Mouse (Mus musculus): ENCODE measurements at regions not wholly inside any gene's neighbourhood (a gene's known extent, or its start where the extent isn't known, plus 50 kb on each side); places are given as distances from the start of the nearest gene placed in this dataset.

- Histone ChIP-seq H3K9me3 (ENCODE audit: control insufficient read depth, low read length) (no peaks in the 10 kb centered on the region), H3K27ac (ENCODE audit: low read depth, low read length) (no peak overlapping the region), H3K4me2 (ENCODE audit: low read depth) (no peak overlapping the region), H3K27me3 (ENCODE audit: control insufficient read depth, insufficient read depth, low read length) (no peaks in the 10 kb centered on the region), H3K4me3 (ENCODE audit: low read depth, low read length) (no peak overlapping the region), H3K9ac (ENCODE audit: low read length) (no peak overlapping the region), H3K36me3 (ENCODE audit: control insufficient read depth, insufficient read depth, low read length) (no peaks in the 10 kb centered on the region), H3K4me1 (ENCODE audit: control insufficient read depth, insufficient read depth, low read length) (no peaks in the 10 kb centered on the region)
- peak; percentile 16 for DNase-seq (ENCODE audit: low spot score)
- ATAC-seq (ENCODE audit: insufficient read depth, low FRiP score, low TSS enrichment), result no peak
- 50% methylated on average over 4 of the region's 4 CpGs for WGBS
These were observed 337.6 kb downstream of the Rab28 start for GRCm38 (mm10) chr5:41370356-41370755.

DNA sequence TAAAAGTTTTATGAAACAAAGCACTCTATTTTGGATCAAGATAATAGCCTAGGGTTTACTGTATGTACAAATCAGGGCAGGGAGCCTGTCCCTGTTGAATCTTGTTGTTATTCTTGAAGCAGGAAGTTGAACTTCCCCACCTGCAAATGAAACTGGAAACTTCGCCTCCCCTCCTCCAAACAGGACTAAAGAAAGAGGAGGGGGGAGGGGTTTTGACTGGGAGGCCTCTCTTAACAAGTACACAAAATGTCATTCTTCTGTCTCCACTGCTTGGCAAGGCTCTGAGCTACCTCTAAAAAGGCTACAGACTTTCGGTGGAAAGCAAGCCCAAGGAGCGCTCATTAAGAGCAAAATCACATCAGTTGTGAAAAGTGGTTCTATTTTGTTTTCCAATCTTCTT is 338.1 kb downstream of the Rab28 start:
- Histone ChIP-seq H3K4me3 (ENCODE audit: low read depth, low read length) (no peak overlapping the region), H3K27ac (ENCODE audit: low read depth, low read length) (no peak overlapping the region), H3K27me3 (ENCODE audit: control insufficient read depth, insufficient read depth, low read length) (no peaks in the 10 kb centered on the region), H3K9ac (ENCODE audit: low read length) (no peak overlapping the region), H3K4me1 (ENCODE audit: control insufficient read depth, insufficient read depth, low read length) (no peaks in the 10 kb centered on the region), H3K4me2 (ENCODE audit: low read depth) (no peak overlapping the region), H3K9me3 (ENCODE audit: control insufficient read depth, low read length) (no peaks in the 10 kb centered on the region), H3K36me3 (ENCODE audit: control insufficient read depth, insufficient read depth, low read length) (no peaks in the 10 kb centered on the region)
- DNase-seq (ENCODE audit: low spot score) (no peak), ATAC-seq (ENCODE audit: insufficient read depth, low FRiP score, low TSS enrichment) (no peak)
- 76% methylated on average over 3 of the region's 3 CpGs for WGBS

GRCm38 (mm10) chr5:41365883-41366282 is 342.1 kb downstream of the Rab28 start:
- WGBS, result 77% methylated on average over 4 of the region's 4 CpGs
- Histone ChIP-seq H3K36me3 (ENCODE audit: control insufficient read depth, insufficient read depth, low read length) (no peaks in the 10 kb centered on the region), H3K27ac (ENCODE audit: low read depth, low read length) (no peak overlapping the region), H3K27me3 (ENCODE audit: control insufficient read depth, insufficient read depth, low read length) (no peaks in the 10 kb centered on the region), H3K9ac (ENCODE audit: low read length) (no peak overlapping the region), H3K4me3 (ENCODE audit: low read depth, low read length) (no peak overlapping the region), H3K9me3 (ENCODE audit: control insufficient read depth, low read length) (no peaks in the 10 kb centered on the region), H3K4me1 (ENCODE audit: control insufficient read depth, insufficient read depth, low read length) (no peaks in the 10 kb centered on the region), H3K4me2 (ENCODE audit: low read depth) (no peak overlapping the region)
- ATAC-seq (ENCODE audit: insufficient read depth, low FRiP score, low TSS enrichment) (no peak), DNase-seq (ENCODE audit: low spot score) (no peak)

DNA sequence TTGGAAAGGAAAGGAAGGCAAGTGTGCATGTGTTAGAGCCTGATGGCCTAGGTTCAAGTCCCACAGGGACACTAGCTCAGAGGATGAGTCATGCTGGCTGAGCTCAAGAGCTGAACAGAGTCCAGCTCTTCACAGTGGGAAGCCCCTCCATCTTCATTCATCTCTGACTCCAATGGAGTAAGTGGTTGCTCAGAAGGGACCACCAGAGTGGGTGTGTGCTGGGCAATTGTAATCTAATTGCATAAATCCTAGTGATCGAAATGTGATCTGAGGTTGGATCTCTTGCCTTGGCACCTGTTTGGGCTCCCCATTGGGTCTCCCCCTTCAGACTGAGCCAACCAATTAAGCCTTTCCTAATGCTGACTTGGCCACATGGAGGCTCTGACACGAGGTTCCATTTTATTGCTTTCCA is 359.5 kb downstream of the Rab28 start:
- H3K9ac ChIP-seq (ENCODE audit: low read length), result no peak overlapping the region
- ATAC-seq (ENCODE audit: insufficient read depth, low FRiP score, low TSS enrichment) (no peak), DNase-seq (ENCODE audit: low spot score) (no peak)
- WGBS, result 75% methylated on average over 2 of the region's 2 CpGs
- no peaks in the 10 kb centered on the region for H3K9me3 ChIP-seq (ENCODE audit: control insufficient read depth, low read length)
- no peak overlapping the region for H3K4me3 ChIP-seq (ENCODE audit: low read depth, low read length)
- no peak overlapping the region for H3K27ac ChIP-seq (ENCODE audit: low read depth, low read length)
- H3K4me1 ChIP-seq (ENCODE audit: control insufficient read depth, insufficient read depth, low read length), result no peaks in the 10 kb centered on the region
- no peak overlapping the region for H3K4me2 ChIP-seq (ENCODE audit: low read depth)
- H3K36me3 ChIP-seq (ENCODE audit: control insufficient read depth, insufficient read depth, low read length), result no peaks in the 10 kb centered on the region
- H3K27me3 ChIP-seq (ENCODE audit: control insufficient read depth, insufficient read depth, low read length), result no peaks in the 10 kb centered on the region

DNA sequence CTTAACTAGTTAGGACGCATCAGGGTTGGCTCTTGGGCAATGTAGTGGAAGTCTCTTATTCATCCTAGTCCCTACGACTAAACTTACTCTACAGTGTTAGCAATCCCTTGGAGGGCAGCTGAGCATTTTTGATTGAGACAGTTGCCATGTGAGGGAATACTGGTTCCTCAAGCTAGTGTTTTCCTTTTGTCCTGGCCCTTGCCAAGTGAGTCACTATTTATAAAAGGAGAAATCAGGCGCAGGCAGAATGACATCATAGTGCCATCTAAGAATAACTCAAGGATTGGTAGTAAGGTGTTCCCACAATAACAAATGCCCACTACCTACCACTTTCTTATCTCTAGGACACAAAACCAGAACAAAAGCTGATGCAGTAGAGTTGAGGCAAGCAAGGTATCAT is 360.5 kb downstream of the Rab28 start:
- Histone ChIP-seq H3K4me3 (ENCODE audit: low read depth, low read length) (no peak overlapping the region), H3K9me3 (ENCODE audit: control insufficient read depth, low read length) (no peaks in the 10 kb centered on the region), H3K4me1 (ENCODE audit: control insufficient read depth, insufficient read depth, low read length) (no peaks in the 10 kb centered on the region), H3K4me2 (ENCODE audit: low read depth) (no peak overlapping the region), H3K36me3 (ENCODE audit: control insufficient read depth, insufficient read depth, low read length) (no peaks in the 10 kb centered on the region), H3K27me3 (ENCODE audit: control insufficient read depth, insufficient read depth, low read length) (no peaks in the 10 kb centered on the region), H3K9ac (ENCODE audit: low read length) (no peak overlapping the region), H3K27ac (ENCODE audit: low read depth, low read length) (no peak overlapping the region)
- DNase-seq (ENCODE audit: low spot score) (no peak), ATAC-seq (ENCODE audit: insufficient read depth, low FRiP score, low TSS enrichment) (no peak)
- 82% methylated on average over 3 of the region's 3 CpGs for WGBS

GRCm38 (mm10) chr5:41340581-41340980 is 367.4 kb downstream of the Rab28 start:
- Histone ChIP-seq H3K4me2 (ENCODE audit: low read depth) (no peak overlapping the region), H3K4me3 (ENCODE audit: low read depth, low read length) (no peak overlapping the region), H3K36me3 (ENCODE audit: control insufficient read depth, insufficient read depth, low read length) (no peaks in the 10 kb centered on the region), H3K27me3 (ENCODE audit: control insufficient read depth, insufficient read depth, low read length) (no peaks in the 10 kb centered on the region), H3K4me1 (ENCODE audit: control insufficient read depth, insufficient read depth, low read length) (no peaks in the 10 kb centered on the region), H3K27ac (ENCODE audit: low read depth, low read length) (no peak overlapping the region), H3K9ac (ENCODE audit: low read length) (no peak overlapping the region), H3K9me3 (ENCODE audit: control insufficient read depth, low read length) (no peaks in the 10 kb centered on the region)
- DNase-seq (ENCODE audit: low spot score), result no peak
- no peak for ATAC-seq (ENCODE audit: insufficient read depth, low FRiP score, low TSS enrichment)
- 97% methylated on average over 1 of the region's 1 CpGs for WGBS

GRCm38 (mm10) chr5:41296440-41296839 is 411.5 kb downstream of the Rab28 start:
- Histone ChIP-seq H3K4me3 (ENCODE audit: low read depth, low read length) (no peak overlapping the region), H3K36me3 (ENCODE audit: control insufficient read depth, insufficient read depth, low read length) (no peaks in the 10 kb centered on the region), H3K27ac (ENCODE audit: low read depth, low read length) (no peak overlapping the region), H3K4me1 (ENCODE audit: control insufficient read depth, insufficient read depth, low read length) (no peaks in the 10 kb centered on the region), H3K4me2 (ENCODE audit: low read depth) (no peak overlapping the region), H3K27me3 (ENCODE audit: control insufficient read depth, insufficient read depth, low read length) (no peaks in the 10 kb centered on the region), H3K9ac (ENCODE audit: low read length) (no peak overlapping the region), H3K9me3 (ENCODE audit: control insufficient read depth, low read length) (no peaks in the 10 kb centered on the region)
- ATAC-seq (ENCODE audit: insufficient read depth, low FRiP score, low TSS enrichment) (no peak), DNase-seq (ENCODE audit: low spot score) (no peak)
- 61% methylated on average over 1 of the region's 1 CpGs for WGBS

DNA sequence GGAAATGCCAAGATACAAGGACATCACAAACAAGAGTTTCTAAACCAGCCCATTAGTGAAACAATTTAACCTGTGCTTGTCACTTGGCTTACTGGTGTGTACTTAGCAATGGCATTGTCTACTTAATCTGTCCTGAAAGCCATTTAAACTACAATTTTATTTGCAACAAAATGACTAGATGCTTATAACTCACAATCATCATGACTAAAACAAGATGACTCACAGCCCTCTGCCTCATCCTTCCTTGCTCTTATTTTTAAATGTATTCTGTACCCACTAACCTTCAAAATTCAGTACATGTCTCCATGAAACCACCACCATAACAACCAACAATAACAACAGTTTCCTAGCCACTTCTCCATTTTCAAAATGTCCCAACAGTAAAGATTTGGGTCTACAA is 441.2 kb downstream of the Rab28 start:
- H3K36me3 ChIP-seq (ENCODE audit: control insufficient read depth, insufficient read depth, low read length), result no peaks in the 10 kb centered on the region
- ATAC-seq (ENCODE audit: insufficient read depth, low FRiP score, low TSS enrichment), result no peak
- no peaks in the 10 kb centered on the region for H3K27me3 ChIP-seq (ENCODE audit: control insufficient read depth, insufficient read depth, low read length)
- no peak overlapping the region for H3K9ac ChIP-seq (ENCODE audit: low read length)
- H3K9me3 ChIP-seq (ENCODE audit: control insufficient read depth, low read length), result no peaks in the 10 kb centered on the region
- DNase-seq (ENCODE audit: low spot score), result no peak
- no peak overlapping the region for H3K27ac ChIP-seq (ENCODE audit: low read depth, low read length)
- H3K4me1 ChIP-seq (ENCODE audit: control insufficient read depth, insufficient read depth, low read length), result no peaks in the 10 kb centered on the region
- H3K4me2 ChIP-seq (ENCODE audit: low read depth), result no peak overlapping the region
- no peak overlapping the region for H3K4me3 ChIP-seq (ENCODE audit: low read depth, low read length)

DNA sequence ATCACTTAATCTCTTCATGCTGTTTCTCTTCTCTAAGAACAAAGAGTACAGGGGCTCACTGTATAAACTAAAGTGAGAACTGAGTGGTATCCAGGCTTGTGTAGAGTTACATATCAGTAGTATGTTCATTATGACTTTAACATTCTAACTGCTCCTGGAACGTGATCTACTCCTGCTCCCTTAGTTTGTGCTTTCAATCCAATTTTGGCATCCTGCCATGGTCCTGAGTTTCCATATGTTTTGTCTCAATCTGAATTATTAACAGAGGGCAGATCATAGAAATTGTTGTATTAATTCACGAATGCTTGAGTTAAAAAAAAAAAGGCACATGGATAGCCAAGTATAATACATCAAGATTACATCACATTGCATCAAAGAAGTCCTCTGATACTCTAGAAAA is 441.6 kb downstream of the Rab28 start:
- Histone ChIP-seq H3K9me3 (ENCODE audit: control insufficient read depth, low read length) (no peaks in the 10 kb centered on the region), H3K4me1 (ENCODE audit: control insufficient read depth, insufficient read depth, low read length) (no peaks in the 10 kb centered on the region), H3K4me3 (ENCODE audit: low read depth, low read length) (no peak overlapping the region), H3K27ac (ENCODE audit: low read depth, low read length) (no peak overlapping the region), H3K4me2 (ENCODE audit: low read depth) (no peak overlapping the region), H3K9ac (ENCODE audit: low read length) (no peak overlapping the region), H3K27me3 (ENCODE audit: control insufficient read depth, insufficient read depth, low read length) (no peaks in the 10 kb centered on the region), H3K36me3 (ENCODE audit: control insufficient read depth, insufficient read depth, low read length) (no peaks in the 10 kb centered on the region)
- WGBS, result 73% methylated on average over 2 of the region's 2 CpGs
- ATAC-seq (ENCODE audit: insufficient read depth, low FRiP score, low TSS enrichment) (no peak), DNase-seq (ENCODE audit: low spot score) (no peak)
